Mouse (Mus musculus) liver, embryonic 13.5 days (tissue): ENCODE data around the gene Lamb3. TPM values are rescaled to one million over a fixed set of nuclear protein-coding genes. Genes with fewer than 3 reads are reported as not detected.
A peak's percentile ranks its signal among the peaks of the same experiment; 100 is the strongest.

Experiments used
- ATAC-seq: fragments of 200-750 bp; cut with Nextera tagmentation; 2 replicates; pipeline ENCODE4 v1.8.0; 2017; ENCODE audit warnings: low read depth, mild to moderate bottlenecking, moderate number of reproducible peaks, moderate library complexity
- DNase-seq: peaks from one replicate; pipeline ENCODE4 v3.0.0; 2022
- H3K27ac ChIP-seq: fragments of 300-500 bp; sonication (generic); 2 replicates; pipeline ENCODE4 v1.5.1; 2015; ENCODE audit warnings: moderate library complexity, mild to moderate bottlenecking, inconsistent platforms
- H3K27me3 ChIP-seq: fragments of 300-500 bp; sonication (generic); 2 replicates; pipeline ENCODE4 v1.6.1; 2015; ENCODE audit warnings: mild to moderate bottlenecking, inconsistent platforms
- H3K36me3 ChIP-seq: fragments of 300-500 bp; sonication (generic); 2 replicates; pipeline ENCODE4 v1.6.1; 2015; ENCODE audit warnings: mild to moderate bottlenecking, inconsistent platforms
- H3K4me1 ChIP-seq: fragments of 300-500 bp; sonication (generic); replicated peaks from 2 replicates; pipeline ENCODE4 v1.6.1; 2015; ENCODE audit warnings: inconsistent platforms
- H3K4me2 ChIP-seq: fragments of 300-500 bp; sonication (generic); 2 replicates; pipeline ENCODE4 v1.6.1; 2015; ENCODE audit warnings: inconsistent platforms, mild to moderate bottlenecking, moderate library complexity
- H3K4me3 ChIP-seq: fragments of 300-500 bp; sonication (generic); replicated peaks from 2 replicates; pipeline ENCODE4 v1.5.1; 2015; ENCODE audit warnings: mild to moderate bottlenecking, inconsistent platforms
- H3K9ac ChIP-seq: fragments of 300-500 bp; sonication (generic); 2 replicates; pipeline ENCODE4 v1.6.1; 2015; ENCODE audit warnings: mild to moderate bottlenecking, inconsistent platforms
- H3K9me3 ChIP-seq: fragments of 300-500 bp; sonication (generic); replicated peaks from 2 replicates; pipeline ENCODE4 v1.6.1; 2016; ENCODE audit warnings: inconsistent platforms
- WGBS: fragments of 180-500 bp; shearing (Covaris S2); methylation state at CpG from one replicate; pipeline ENCODE4 v1.1.7; 2015; ENCODE audit not compliant: insufficient replicate concordance; 5-methylcytosine and 5-hydroxymethylcytosine counted together
- polyA plus RNA-seq: library from polyadenylated mRNA; unstranded; fragments of >200 nt; fragmentation: Nextera tagmentation; extraction: Ambion mirVana; gene quantifications from 2 replicates; pipeline ENCODE4 v1.2.1, GENCODE M21; 2015

The Lamb3 gene
- polyA plus RNA-seq, 1 experiment from 2014 or later: 0.25 TPM

DNA sequence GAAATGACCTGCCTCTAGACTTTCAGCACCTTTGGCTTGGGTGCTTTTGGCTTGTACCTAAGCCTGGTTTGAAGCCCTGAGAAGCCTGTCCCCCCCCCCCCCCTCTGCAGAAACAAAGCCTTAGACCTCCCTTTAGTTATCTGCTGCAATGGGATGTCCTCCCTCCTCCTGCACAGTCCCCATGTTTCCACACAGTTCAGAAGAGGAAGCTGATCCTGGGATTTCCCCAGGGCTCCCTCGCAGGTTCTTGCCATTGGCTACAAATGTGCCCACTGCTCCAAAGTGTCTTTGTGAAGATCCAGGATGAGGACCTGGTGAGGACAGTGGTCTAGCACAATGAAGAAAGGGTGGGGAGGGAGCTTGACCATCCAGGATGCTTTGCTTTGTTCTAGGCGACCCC lies 95.6 kb downstream of the Lamb3 start:
- Histone ChIP-seq H3K36me3 (no peaks in the 10 kb centered on the region), H3K4me1 (0 out of 2 replicates have a peak, but pooled peaks cover 2% of the 10 kb centered on the region), H3K4me2 (no peak overlapping the region), H3K27ac (no peak overlapping the region), H3K9me3 (no peaks in the 10 kb centered on the region), H3K27me3 (no peaks in the 10 kb centered on the region), H3K9ac (no peak overlapping the region), H3K4me3 (no peak overlapping the region)
- ATAC-seq (no peak), DNase-seq (no peak)
- 50% methylated on average over 2 of the region's 2 CpGs for WGBS

GRCm38 (mm10) chr1:193305386-193305785 lies 97.9 kb downstream of the Lamb3 start:
- H3K27me3 ChIP-seq: no peaks in the 10 kb centered on the region
- no peaks in the 10 kb centered on the region for H3K9me3 ChIP-seq
- 53% methylated on average over 7 of the region's 7 CpGs for WGBS
- H3K36me3 ChIP-seq: no peaks in the 10 kb centered on the region
- no peak for ATAC-seq
- DNase-seq: no peak
- peaks cover 7% of the 10 kb centered on the region; the same call in 1 of the 2 replicates for H3K4me1 ChIP-seq
- H3K27ac ChIP-seq: no peak overlapping the region
- no peak overlapping the region for H3K9ac ChIP-seq
- H3K4me2 ChIP-seq: no peak overlapping the region
- no peak overlapping the region for H3K4me3 ChIP-seq

DNA sequence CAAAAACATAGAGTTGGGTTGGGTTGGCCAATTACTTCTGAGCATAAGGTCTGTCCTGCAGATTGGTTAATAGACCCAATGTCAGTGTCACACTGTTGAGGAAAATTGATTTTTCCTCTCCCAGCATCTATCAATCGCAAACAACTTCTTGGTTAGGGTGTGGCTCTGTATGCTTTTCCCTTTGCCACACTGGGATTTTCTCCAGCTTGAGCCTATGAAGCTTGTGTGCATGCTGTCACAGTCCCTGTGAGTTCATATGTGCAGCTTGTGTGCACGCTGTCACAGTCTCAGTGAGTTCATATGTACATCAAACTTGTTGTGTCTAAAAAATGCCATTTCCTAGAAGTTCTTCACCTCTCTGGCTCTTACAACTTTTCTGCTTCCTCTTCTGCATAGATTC lies 99.3 kb downstream of the Lamb3 start:
- no peak for ATAC-seq
- no peak for DNase-seq

GRCm38 (mm10) chr1:193309785-193310518 lies 102.5 kb downstream of the Lamb3 start:
- ATAC-seq: no peak
- 28% methylated on average over 1 of the region's 1 CpGs for WGBS
- no peak for DNase-seq
- H3K9me3 ChIP-seq: no peaks in the 10 kb centered on the region
- H3K27me3 ChIP-seq: no peaks in the 10 kb centered on the region
- no peak overlapping the region for H3K4me3 ChIP-seq
- H3K36me3 ChIP-seq: no peaks in the 10 kb centered on the region
- no peak overlapping the region for H3K4me2 ChIP-seq
- no peak overlapping the region for H3K9ac ChIP-seq
- H3K27ac ChIP-seq: no peak overlapping the region
- H3K4me1 ChIP-seq: peaks cover 16% of the 10 kb centered on the region

More for the DNA sequence above, 99.3 kb downstream of the Lamb3 start:
- no peaks in the 10 kb centered on the region for H3K27me3 ChIP-seq
- WGBS: 68% methylated on average over 2 of the region's 2 CpGs
- no peak overlapping the region for H3K27ac ChIP-seq
- H3K9me3 ChIP-seq: no peaks in the 10 kb centered on the region
- no peak overlapping the region for H3K4me2 ChIP-seq
- no peaks in the 10 kb centered on the region for H3K36me3 ChIP-seq
- H3K4me3 ChIP-seq: no peak overlapping the region
- peaks cover 13% of the 10 kb centered on the region for H3K4me1 ChIP-seq
- no peak overlapping the region for H3K9ac ChIP-seq

DNA sequence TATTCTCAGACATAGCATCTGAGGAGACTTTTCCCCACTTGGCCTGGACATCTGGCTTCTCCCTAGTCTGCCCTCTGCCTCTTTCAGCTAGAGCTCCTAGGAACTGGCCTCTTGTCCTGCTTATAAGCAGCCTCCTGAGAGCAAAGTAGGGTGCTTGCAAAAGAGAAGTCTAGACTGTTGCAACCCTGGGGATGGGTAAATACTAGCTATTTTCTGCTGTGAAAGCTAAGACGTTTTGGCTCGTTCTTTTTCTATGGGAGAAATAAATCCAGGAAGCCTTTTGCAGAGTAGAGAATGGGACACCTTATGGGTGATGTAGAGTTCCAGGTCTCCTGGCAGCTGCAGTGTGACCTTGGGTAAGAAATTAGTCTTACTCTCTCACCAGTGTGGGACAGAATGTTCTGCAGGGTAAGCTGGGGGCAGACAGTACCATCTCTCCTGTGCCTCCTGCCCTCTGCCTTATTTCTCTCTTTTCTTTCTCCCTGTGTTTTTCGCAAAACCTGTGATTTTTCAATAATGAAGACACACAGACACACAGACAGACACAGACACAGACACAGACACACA lies 103.1 kb downstream of the Lamb3 start:
- H3K9ac ChIP-seq: no peak overlapping the region
- H3K4me2 ChIP-seq: no peak overlapping the region
- 55% methylated on average over 3 of the region's 3 CpGs for WGBS

DNA sequence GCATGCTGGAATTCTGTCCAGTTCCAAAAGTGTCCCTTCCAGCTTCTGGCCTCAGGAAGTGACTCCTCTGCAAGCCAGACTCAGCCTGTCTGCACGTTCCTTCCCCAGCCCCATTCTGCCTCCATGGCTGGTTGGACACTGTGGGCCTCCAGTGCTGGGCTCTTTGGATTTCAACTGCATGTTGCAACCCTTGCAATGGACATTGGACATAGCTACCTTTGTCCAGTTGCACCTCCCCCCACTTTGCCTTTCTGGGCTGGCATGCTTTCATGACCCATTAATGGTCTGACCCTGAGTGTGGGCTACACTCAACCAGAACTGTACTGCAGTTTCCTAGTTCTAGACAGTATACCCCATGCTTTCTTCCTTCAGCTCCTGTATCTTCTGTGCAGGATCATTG lies 104.1 kb downstream of the Lamb3 start:
- H3K27ac ChIP-seq: peak overlapping the region; percentile 66
- peak; percentile 76 for ATAC-seq
- H3K9ac ChIP-seq: no peak overlapping the region
- H3K4me2 ChIP-seq: no peak overlapping the region
- H3K9me3 ChIP-seq: no peaks in the 10 kb centered on the region
- no peak overlapping the region for H3K4me3 ChIP-seq
- WGBS: 46% methylated on average over 1 of the region's 1 CpGs
- H3K36me3 ChIP-seq: no peaks in the 10 kb centered on the region
- peaks cover 16% of the 10 kb centered on the region for H3K4me1 ChIP-seq
- no peaks in the 10 kb centered on the region for H3K27me3 ChIP-seq
- DNase-seq: no peak

More for the DNA sequence above, 103.1 kb downstream of the Lamb3 start:
- Histone ChIP-seq H3K27ac (no peak overlapping the region), H3K4me3 (no peak overlapping the region), H3K36me3 (no peaks in the 10 kb centered on the region), H3K9me3 (no peaks in the 10 kb centered on the region), H3K4me1 (peaks cover 16% of the 10 kb centered on the region), H3K27me3 (no peaks in the 10 kb centered on the region)
- no peak for DNase-seq
- ATAC-seq: no peak

DNA sequence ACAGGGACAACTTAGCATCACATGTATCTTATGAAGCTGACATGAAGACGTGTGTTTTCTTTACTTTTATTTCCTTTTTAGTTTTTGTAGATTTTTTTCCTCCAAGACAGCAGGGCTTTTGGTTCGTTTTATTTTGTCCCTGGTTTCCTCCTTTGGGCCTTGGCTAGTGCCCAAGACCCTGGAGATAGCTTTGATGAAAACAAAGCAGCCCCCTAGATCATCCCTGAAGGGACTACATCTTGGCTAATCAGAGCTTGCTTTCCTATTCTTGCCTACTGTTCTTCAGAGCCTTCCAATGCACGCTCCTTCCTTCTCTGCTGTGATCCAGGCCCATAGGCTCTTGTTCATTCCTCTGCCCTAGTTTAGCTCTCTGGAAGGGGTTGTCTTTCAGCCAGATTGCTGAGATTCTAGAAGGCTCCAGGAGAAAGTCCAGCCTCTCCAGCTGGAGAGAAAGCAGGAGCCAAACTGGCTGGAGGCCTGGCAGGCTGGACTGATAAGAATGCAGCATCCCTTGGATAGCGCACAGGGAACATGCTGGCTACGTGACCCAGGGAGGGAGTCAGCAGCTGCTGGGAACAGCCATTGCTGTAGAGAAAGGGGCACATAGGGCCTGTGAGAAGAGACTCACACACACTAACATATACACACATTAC lies 108.3 kb downstream of the Lamb3 start:
- DNase-seq (no peak), ATAC-seq (no peak)
- H3K27ac ChIP-seq: no peak overlapping the region
- H3K9me3 ChIP-seq: no peaks in the 10 kb centered on the region
- H3K4me2 ChIP-seq: no peak overlapping the region
- H3K36me3 ChIP-seq: no peaks in the 10 kb centered on the region
- no peaks in the 10 kb centered on the region for H3K27me3 ChIP-seq
- H3K4me3 ChIP-seq: no peak overlapping the region
- peaks cover 5% of the 10 kb centered on the region for H3K4me1 ChIP-seq
- 61% methylated on average over 5 of the region's 5 CpGs for WGBS
- H3K9ac ChIP-seq: no peak overlapping the region

GRCm38 (mm10) chr1:193316358-193316750 lies 108.9 kb downstream of the Lamb3 start:
- H3K9me3 ChIP-seq: no peaks in the 10 kb centered on the region
- H3K36me3 ChIP-seq: no peaks in the 10 kb centered on the region
- no peaks in the 10 kb centered on the region for H3K27me3 ChIP-seq
- no peak overlapping the region for H3K9ac ChIP-seq
- H3K4me2 ChIP-seq: no peak overlapping the region
- no peak overlapping the region for H3K4me3 ChIP-seq
- no peak for ATAC-seq
- no peak for DNase-seq
- H3K4me1 ChIP-seq: peaks cover 5% of the 10 kb centered on the region
- WGBS: 60% methylated on average over 9 of the region's 9 CpGs
- no peak overlapping the region for H3K27ac ChIP-seq

GRCm38 (mm10) chr1:193317159-193317559 lies 109.7 kb downstream of the Lamb3 start:
- Histone ChIP-seq H3K36me3 (no peaks in the 10 kb centered on the region), H3K4me3 (no peak overlapping the region), H3K4me2 (no peak overlapping the region), H3K9me3 (no peaks in the 10 kb centered on the region), H3K27me3 (no peaks in the 10 kb centered on the region), H3K27ac (no peak overlapping the region), H3K9ac (no peak overlapping the region), H3K4me1 (no peaks in the 10 kb centered on the region; the same call in 1 of the 2 replicates)
- 40% methylated on average over 6 of the region's 6 CpGs for WGBS
- ATAC-seq: no peak
- DNase-seq: no peak

- ATAC-seq (no peak), DNase-seq (no peak)
- no peak overlapping the region for H3K4me2 ChIP-seq
- H3K9me3 ChIP-seq: no peaks in the 10 kb centered on the region
- H3K4me1 ChIP-seq: no peaks in the 10 kb centered on the region; the same call in 1 of the 2 replicates
- 41% methylated on average over 3 of the region's 3 CpGs for WGBS
- H3K27me3 ChIP-seq: no peaks in the 10 kb centered on the region
- H3K27ac ChIP-seq: no peak overlapping the region
- no peaks in the 10 kb centered on the region for H3K36me3 ChIP-seq
- H3K4me3 ChIP-seq: no peak overlapping the region
- H3K9ac ChIP-seq: no peak overlapping the region
Observed at GRCm38 (mm10) chr1:193319721-193320120, 112.2 kb downstream of the Lamb3 start.

- Histone ChIP-seq H3K4me2 (no peak overlapping the region), H3K9me3 (no peaks in the 10 kb centered on the region), H3K9ac (no peak overlapping the region), H3K4me1 (no peaks in the 10 kb centered on the region; the same call in 1 of the 2 replicates), H3K27me3 (no peaks in the 10 kb centered on the region), H3K27ac (no peak overlapping the region), H3K36me3 (no peaks in the 10 kb centered on the region), H3K4me3 (no peak overlapping the region)
- no peak for DNase-seq
- ATAC-seq: no peak
- 72% methylated on average over 8 of the region's 8 CpGs for WGBS
Observed at GRCm38 (mm10) chr1:193320398-193320797, 112.9 kb downstream of the Lamb3 start.
